Mouse (Mus musculus): ENCODE results near the gene Gm20708. TPM values are rescaled to one million over a fixed set of nuclear protein-coding genes. Genes with fewer than 3 reads are reported as not detected.
A peak's percentile ranks its signal among the peaks of the same experiment; 100 is the strongest.
"Not testable (repeated sequence)": the region's sequence is repeated elsewhere in the genome, so short reads cannot be mapped to it uniquely, and the experiment has no call there.

Gene Gm20708
- polyA plus RNA-seq, 1 experiment from 2014 or later, result 0.78 TPM

DNA sequence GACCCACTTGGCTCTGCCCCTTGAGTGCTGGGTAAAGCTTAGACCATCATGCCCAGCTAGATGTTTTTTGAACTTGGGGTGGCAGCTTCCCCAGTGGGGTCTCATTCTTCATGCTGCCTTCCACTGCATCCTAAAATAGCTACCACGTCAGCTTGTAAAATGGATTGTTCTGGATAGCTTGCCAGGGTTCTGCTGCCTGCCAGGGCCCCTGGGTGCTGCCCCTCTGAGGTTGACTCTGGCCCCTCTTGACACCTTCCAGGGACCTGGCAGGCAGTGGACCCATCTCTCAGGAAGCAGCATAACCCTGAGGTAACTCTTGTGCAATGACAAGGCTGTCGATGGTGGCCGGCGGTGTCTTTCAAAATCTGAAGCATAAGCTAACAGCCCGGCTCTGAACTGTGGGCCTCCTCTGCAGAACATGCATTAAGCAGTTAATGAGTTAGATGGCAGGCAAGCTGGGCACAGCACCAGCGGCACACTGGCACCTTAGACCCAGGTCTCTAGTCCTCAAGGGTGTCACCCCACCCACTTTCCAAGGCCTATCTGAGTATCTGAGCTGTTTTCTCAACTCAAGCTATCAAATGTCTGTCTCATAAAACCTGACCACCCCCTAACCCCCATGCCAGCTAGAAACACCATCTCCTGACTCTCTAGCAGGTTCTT lies 5.4 kb downstream of the Gm20708 start:
- Histone ChIP-seq H3K4me3 (no peak overlapping the region), H3K4me2 (no peak overlapping the region), H3K36me3 (peaks cover 85% of the 10 kb centered on the region), H3K27me3 (replicated peaks) (no peaks in the 10 kb centered on the region), H3K4me1 (peaks cover 48% of the 10 kb centered on the region), H3K9ac (peak overlapping the region; percentile 63), H3K27ac (replicated peaks) (no peak overlapping the region; the same call in 1 of the 2 replicates), H3K9me3 (no peaks in the 10 kb centered on the region)
- WGBS, result 84% methylated on average over 6 of the region's 6 CpGs
- no peak for ATAC-seq (ENCODE audit: extremely low read depth, insufficient number of reproducible peaks, low FRiP score, low TSS enrichment)

- not testable (repeated sequence) for H3K9me3 ChIP-seq; H3K4me2 ChIP-seq; H3K27me3 ChIP-seq (replicated peaks); ATAC-seq (ENCODE audit: extremely low read depth, insufficient number of reproducible peaks, low FRiP score, low TSS enrichment); H3K9ac ChIP-seq; H3K27ac ChIP-seq (replicated peaks); H3K4me3 ChIP-seq
- H3K4me1 ChIP-seq, result peaks cover 50% of the 10 kb centered on the region
- peaks cover 95% of the 10 kb centered on the region for H3K36me3 ChIP-seq
- WGBS, result 75% methylated on average over 9 of the region's 9 CpGs
Observed at GRCm38 (mm10) chr11:117815850-117816249, 6.4 kb downstream of the Gm20708 start.

- Histone ChIP-seq H3K9ac (no peak overlapping the region), H3K4me2 (no peak overlapping the region), H3K36me3 (peaks cover 99% of the 10 kb centered on the region), H3K4me3 (no peak overlapping the region), H3K27ac (replicated peaks) (no peak overlapping the region), H3K9me3 (no peaks in the 10 kb centered on the region), H3K4me1 (peaks cover 43% of the 10 kb centered on the region), H3K27me3 (replicated peaks) (no peaks in the 10 kb centered on the region)
- no peak for ATAC-seq (ENCODE audit: extremely low read depth, insufficient number of reproducible peaks, low FRiP score, low TSS enrichment)
- WGBS, result 86% methylated on average over 13 of the region's 13 CpGs
Observed at GRCm38 (mm10) chr11:117816389-117816996, 7.0 kb downstream of the Gm20708 start.

DNA sequence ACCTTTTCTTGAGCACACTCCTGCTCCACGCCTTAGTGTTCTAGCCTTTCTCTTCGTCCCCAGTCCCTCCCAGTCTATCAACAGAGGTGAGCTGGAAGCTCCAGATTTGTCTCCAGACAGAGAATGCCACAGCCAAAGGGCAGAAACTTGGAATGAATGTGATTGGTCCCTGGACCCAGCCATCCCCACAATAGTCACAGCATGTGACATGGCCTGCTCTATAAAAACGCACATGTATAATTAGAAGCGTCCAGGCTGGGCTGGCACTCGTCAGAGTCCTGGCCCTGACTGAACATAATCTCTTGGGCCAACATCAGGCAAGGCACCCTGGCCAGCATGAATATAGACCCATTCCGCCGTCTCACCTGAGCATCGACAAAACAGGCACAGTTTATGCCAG lies 9.6 kb downstream of the Gm20708 start:
- WGBS, result 61% methylated on average over 8 of the region's 8 CpGs
- ATAC-seq (ENCODE audit: extremely low read depth, insufficient number of reproducible peaks, low FRiP score, low TSS enrichment), result no peak
- H3K36me3 ChIP-seq, result peaks cover 96% of the 10 kb centered on the region
- H3K27me3 ChIP-seq (replicated peaks), result no peaks in the 10 kb centered on the region
- peak overlapping the region; percentile 76 for H3K27ac ChIP-seq (replicated peaks)
- H3K4me2 ChIP-seq, result 0 out of 2 replicates have a peak overlapping the region, but pooled peaks have one; percentile 7
- peak overlapping the region; percentile 59; the same call in 1 of the 2 replicates for H3K9ac ChIP-seq
- H3K4me1 ChIP-seq, result peaks cover 60% of the 10 kb centered on the region
- no peaks in the 10 kb centered on the region for H3K9me3 ChIP-seq
- no peak overlapping the region for H3K4me3 ChIP-seq

DNA sequence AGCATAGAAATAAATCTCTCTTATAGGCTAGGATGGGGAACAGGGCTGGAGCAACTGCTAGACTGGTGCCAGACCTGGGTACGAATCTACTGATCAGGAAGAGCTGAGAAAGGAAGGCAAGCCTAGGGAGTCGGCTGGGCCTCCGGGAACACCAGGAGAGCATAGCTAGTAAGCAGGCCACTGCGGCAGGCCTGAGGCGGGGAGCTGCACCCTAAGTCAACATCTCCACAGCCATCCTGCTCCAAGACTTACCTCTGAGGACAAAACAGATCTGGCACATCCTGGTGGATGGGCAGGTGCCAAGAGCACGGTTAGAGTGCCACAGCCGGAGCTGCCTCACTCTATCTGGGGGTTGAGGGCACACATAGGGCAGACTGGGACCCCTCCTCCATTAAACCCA lies 10.7 kb downstream of the Gm20708 start:
- H3K4me2 ChIP-seq, result no peak overlapping the region
- no peak overlapping the region for H3K4me3 ChIP-seq
- no peaks in the 10 kb centered on the region for H3K9me3 ChIP-seq
- no peaks in the 10 kb centered on the region for H3K27me3 ChIP-seq (replicated peaks)
- 0 out of 2 replicates have a peak overlapping the region, but pooled peaks have one; percentile 10 for H3K9ac ChIP-seq
- H3K27ac ChIP-seq (replicated peaks), result peak overlapping the region; percentile 76
- peaks cover 58% of the 10 kb centered on the region for H3K4me1 ChIP-seq
- no peak for ATAC-seq (ENCODE audit: extremely low read depth, insufficient number of reproducible peaks, low FRiP score, low TSS enrichment)
- H3K36me3 ChIP-seq, result peaks cover 85% of the 10 kb centered on the region
- 93% methylated on average over 7 of the region's 7 CpGs for WGBS

GRCm38 (mm10) chr11:117821868-117822267 lies 12.4 kb downstream of the Gm20708 start:
- H3K4me1 ChIP-seq, result peaks cover 66% of the 10 kb centered on the region
- H3K27ac ChIP-seq (replicated peaks), result no peak overlapping the region
- no peaks in the 10 kb centered on the region for H3K27me3 ChIP-seq (replicated peaks)

DNA sequence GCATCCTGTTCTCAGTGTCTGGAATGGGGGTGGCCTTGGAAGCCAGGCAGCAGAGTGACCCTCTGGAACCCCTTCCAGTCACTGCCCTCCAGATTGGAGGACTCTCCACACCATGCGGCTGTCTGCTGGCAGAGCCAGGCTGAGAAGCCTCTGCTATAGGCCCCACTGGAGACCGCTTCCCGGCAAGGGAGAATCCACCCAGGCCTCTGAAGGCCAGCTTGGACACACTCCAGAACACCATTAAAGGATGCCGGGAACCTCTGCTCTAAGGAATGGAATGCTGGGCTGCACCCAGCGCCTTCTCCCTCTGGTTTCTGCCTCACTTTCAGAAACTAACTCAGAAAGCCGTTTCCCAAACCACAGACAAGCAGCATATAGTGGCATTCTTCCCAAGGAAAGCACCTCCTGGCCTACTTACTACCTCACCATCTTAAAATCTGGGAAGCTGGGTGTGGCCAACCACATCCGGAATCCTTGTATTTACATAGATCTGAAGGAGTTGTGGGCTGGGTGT lies 13.3 kb downstream of the Gm20708 start:
- no peaks in the 10 kb centered on the region for H3K27me3 ChIP-seq (replicated peaks)
- H3K4me1 ChIP-seq, result peaks cover 75% of the 10 kb centered on the region
- 59% methylated on average over 7 of the region's 7 CpGs for WGBS
- H3K36me3 ChIP-seq, result peaks cover 60% of the 10 kb centered on the region
- no peak for ATAC-seq (ENCODE audit: extremely low read depth, insufficient number of reproducible peaks, low FRiP score, low TSS enrichment)
- peak overlapping the region; percentile 41 for H3K9ac ChIP-seq
- H3K4me3 ChIP-seq, result 0 out of 2 replicates have a peak overlapping the region, but pooled peaks have one; percentile 6
- H3K4me2 ChIP-seq, result peak overlapping the region; percentile 28
- H3K27ac ChIP-seq (replicated peaks), result peak overlapping the region; percentile 76
- no peaks in the 10 kb centered on the region for H3K9me3 ChIP-seq

More at GRCm38 (mm10) chr11:117821868-117822267, 12.4 kb downstream of the Gm20708 start:
- Histone ChIP-seq H3K4me3 (no peak overlapping the region), H3K36me3 (peaks cover 69% of the 10 kb centered on the region), H3K9ac (no peak overlapping the region), H3K4me2 (no peak overlapping the region), H3K9me3 (no peaks in the 10 kb centered on the region)
- WGBS, result 92% methylated on average over 9 of the region's 9 CpGs
- ATAC-seq (ENCODE audit: extremely low read depth, insufficient number of reproducible peaks, low FRiP score, low TSS enrichment), result no peak

GRCm38 (mm10) chr11:117823411-117823810 lies 13.9 kb downstream of the Gm20708 start:
- no peaks in the 10 kb centered on the region for H3K9me3 ChIP-seq
- H3K27ac ChIP-seq (replicated peaks), result peak overlapping the region; percentile 76
- no peak overlapping the region for H3K4me3 ChIP-seq
- WGBS, result 86% methylated on average over 6 of the region's 6 CpGs
- no peak for ATAC-seq (ENCODE audit: extremely low read depth, insufficient number of reproducible peaks, low FRiP score, low TSS enrichment)
- peak overlapping the region; percentile 81 for H3K4me2 ChIP-seq
- peak overlapping the region; percentile 41 for H3K9ac ChIP-seq
- H3K36me3 ChIP-seq, result peaks cover 53% of the 10 kb centered on the region
- H3K27me3 ChIP-seq (replicated peaks), result no peaks in the 10 kb centered on the region
- H3K4me1 ChIP-seq, result peaks cover 79% of the 10 kb centered on the region

DNA sequence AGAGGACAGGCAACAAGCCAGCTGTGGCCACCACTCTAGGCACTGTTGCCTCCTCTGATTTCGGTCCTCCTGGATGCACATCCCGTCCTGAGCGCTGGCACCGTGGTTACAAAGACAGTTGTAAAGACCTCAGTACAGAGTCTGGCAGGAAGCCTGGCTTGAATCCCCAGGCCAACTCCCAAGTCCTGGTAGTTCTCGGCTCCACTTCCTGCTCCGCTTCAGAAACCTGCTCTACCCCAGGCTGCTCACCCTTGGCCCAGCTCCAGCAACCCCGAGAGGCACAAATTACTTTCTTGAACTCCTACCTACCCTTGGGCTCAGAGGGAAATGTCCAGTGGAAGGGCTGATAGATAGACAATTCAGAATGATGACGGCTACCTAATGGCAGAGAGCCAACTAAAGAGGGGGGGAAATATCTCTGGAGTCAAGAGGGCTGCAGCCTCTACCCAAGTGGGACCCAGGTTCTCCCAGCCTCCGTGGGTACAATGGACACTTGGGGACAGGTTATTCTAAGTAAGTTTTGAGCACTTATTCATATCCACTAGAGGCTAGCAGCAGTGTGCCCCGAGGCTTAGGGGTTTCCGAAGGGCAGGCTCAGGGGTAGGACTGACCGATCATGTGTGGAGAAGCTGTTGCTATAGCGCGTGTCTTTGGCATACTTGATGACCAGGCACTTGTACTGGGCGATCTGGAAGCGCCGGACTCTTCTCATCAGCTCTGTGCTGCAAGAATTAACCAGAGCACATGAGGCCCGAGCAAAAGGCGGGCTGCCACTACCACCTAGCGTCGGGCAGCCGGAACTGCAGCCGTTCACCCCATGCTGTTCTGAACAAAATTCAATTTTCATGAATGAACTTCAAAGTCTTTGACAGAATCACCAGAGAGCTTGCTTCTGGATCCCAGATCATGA lies 14.8 kb downstream of the Gm20708 start:
- H3K4me2 ChIP-seq, result peak overlapping the region; percentile 81
- peak; percentile 19; the same call in 1 of the 2 replicates for ATAC-seq (ENCODE audit: extremely low read depth, insufficient number of reproducible peaks, low FRiP score, low TSS enrichment)
- WGBS, result 13% methylated on average over 23 of the region's 23 CpGs
- H3K27ac ChIP-seq (replicated peaks), result peak overlapping the region; percentile 98
- peaks cover 80% of the 10 kb centered on the region for H3K4me1 ChIP-seq
- H3K9me3 ChIP-seq, result no peaks in the 10 kb centered on the region
- peak overlapping the region; percentile 89 for H3K9ac ChIP-seq
- H3K4me3 ChIP-seq, result peak overlapping the region; percentile 65
- peaks cover 44% of the 10 kb centered on the region for H3K36me3 ChIP-seq
- no peaks in the 10 kb centered on the region for H3K27me3 ChIP-seq (replicated peaks)

GRCm38 (mm10) chr11:117825333-117826101 lies 16.0 kb downstream of the Gm20708 start, which contains the start of the genes Afmid and Tk1:
Afmid (plus strand) TSS chr11:117825924.
Tk1 (minus strand) TSS chr11:117826092.
- H3K27me3 ChIP-seq (replicated peaks), result no peaks in the 10 kb centered on the region
- H3K9ac ChIP-seq, result peak within 1 kb of the TSS; percentile 89
- H3K36me3 ChIP-seq, result peaks cover 32% of the 10 kb centered on the region
- ATAC-seq (ENCODE audit: extremely low read depth, insufficient number of reproducible peaks, low FRiP score, low TSS enrichment), result no peak
- H3K27ac ChIP-seq (replicated peaks), result peak within 1 kb of the TSS; percentile 98
- H3K4me1 ChIP-seq, result peaks cover 81% of the 10 kb centered on the region
- no peaks in the 10 kb centered on the region for H3K9me3 ChIP-seq
- peak within 1 kb of the TSS; percentile 81 for H3K4me2 ChIP-seq
- peak within 1 kb of the TSS; percentile 65 for H3K4me3 ChIP-seq
- under 1% methylated on average over 34 of the region's 34 CpGs for WGBS
